Mouse (Mus musculus) heart, adult 2 months (tissue): Measurements from ENCODE around the gene Dab2. TPM values are rescaled to one million over a fixed set of nuclear protein-coding genes. Genes with fewer than 3 reads are reported as not detected.

Experiments
- DNase-seq, 2 experiments: peaks; one replicate each; pipeline ENCODE4 v3.0.0; 2021
- H3K27ac ChIP-seq: fragments of 200-600 bp; 2 replicates; pipeline ENCODE4 v1.8.1; 2022
- H3K27me3 ChIP-seq: fragments of 200-500 bp; 2 replicates; pipeline ENCODE4 v1.6.1; 2012; ENCODE audit warnings: mild to moderate bottlenecking, low read length, inconsistent platforms, mixed read lengths; ENCODE audit not compliant: control insufficient read depth, insufficient read depth
- H3K36me3 ChIP-seq: fragments of 200-500 bp; 2 replicates; pipeline ENCODE4 v1.6.1; 2012; ENCODE audit warnings: low read length, inconsistent platforms; ENCODE audit not compliant: control insufficient read depth, insufficient read depth
- H3K4me1 ChIP-seq: fragments of 200-500 bp; 2 replicates; pipeline ENCODE4 v1.6.1; 2011; ENCODE audit warnings: low read length; ENCODE audit not compliant: control insufficient read depth, insufficient read depth
- H3K4me3 ChIP-seq: fragments of 200-600 bp; 2 replicates; pipeline ENCODE4 v1.8.1; 2022
- H3K79me2 ChIP-seq: fragments of 200-500 bp; replicated peaks from 2 replicates; pipeline ENCODE4 v1.6.1; 2012; ENCODE audit warnings: mild to moderate bottlenecking, inconsistent platforms, low read length, moderate library complexity, mixed read lengths; ENCODE audit not compliant: control insufficient read depth, insufficient read depth
- H3K9ac ChIP-seq: fragments of 200-500 bp; 2 replicates; pipeline ENCODE4 v1.6.1; 2012; ENCODE audit warnings: low read depth, mild to moderate bottlenecking, control low read depth, inconsistent platforms, low read length, mixed read lengths
- CTCF ChIP-seq: fragments of 200-600 bp; IDR thresholded peaks from 2 replicates; pipeline ENCODE4 v1.8.1; 2022; ENCODE audit warnings: antibody characterized with exemption, mild to moderate bottlenecking, moderate library complexity
- EP300 ChIP-seq: fragments of 200-500 bp; IDR thresholded peaks from 2 replicates; pipeline ENCODE4 v1.6.1; 2011; ENCODE audit warnings: low read depth, low read length, control low read depth; ENCODE audit not compliant: insufficient read depth
- POLR2A ChIP-seq: fragments of 200-500 bp; IDR thresholded peaks from 2 replicates; pipeline ENCODE4 v1.6.1; 2011; ENCODE audit warnings: mild to moderate bottlenecking, low read depth, low read length, control low read depth; ENCODE audit not compliant: insufficient read depth
- WGBS: fragments of 180-500 bp; shearing (Covaris S2); methylation state at CpG from one replicate; pipeline ENCODE4 v1.1.7; 2018; 5-methylcytosine and 5-hydroxymethylcytosine counted together
- intact Hi-C: fragments of 180-260 bp; cut with DNase I; formaldehyde crosslinking; loops from one replicate; pipeline ENCODE4 v1.15.1; 2025
- polyA plus RNA-seq: library from polyadenylated mRNA; depleted of rRNA; stranded (reverse); fragments of >200 nt; gene quantifications from 2 replicates; pipeline ENCODE4 v1.2.3, GENCODE M21; 2012
- total RNA-seq, 2 experiments: library from RNA; stranded (reverse); gene quantifications; 2 replicates each; pipeline ENCODE4 v1.2.3; 2021

The Dab2 gene
- total and polyA plus RNA-seq, 3 experiments: 24.0 to 35.2 (median 27.3) TPM

DNA sequence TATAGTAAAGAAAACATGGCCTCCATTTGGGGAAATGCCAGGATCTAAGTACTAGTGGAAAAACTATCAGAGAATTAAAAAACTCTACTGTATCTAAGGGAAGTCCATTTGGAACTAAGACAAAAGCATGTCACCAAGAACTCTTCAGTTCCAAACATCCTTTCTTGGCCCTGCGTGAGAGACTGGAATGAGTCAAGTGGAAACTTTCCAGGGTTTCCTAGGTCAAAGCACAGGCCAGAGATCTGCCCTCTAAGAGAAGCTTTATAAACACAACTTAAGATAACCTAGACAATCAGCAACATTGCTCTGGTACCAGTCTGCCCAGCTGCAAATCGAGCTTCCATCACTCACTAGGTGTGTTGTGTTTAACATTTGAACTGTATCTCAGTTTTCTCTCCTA, 31.8 kb downstream of the Dab2 start:
- H3K9ac ChIP-seq: no peak overlapping the region
- H3K36me3 ChIP-seq: no peaks in the 10 kb centered on the region
- no peak for TF ChIP-seq CTCF
- TF ChIP-seq EP300: no peak
- TF ChIP-seq POLR2A: no peak
- no peak for DNase-seq
- H3K27me3 ChIP-seq: no peaks in the 10 kb centered on the region
- H3K4me1 ChIP-seq: no peaks in the 10 kb centered on the region; the same call in 1 of the 2 replicates
- H3K4me3 ChIP-seq: no peak overlapping the region
- 24% methylated on average over 2 of the region's 2 CpGs for WGBS
- intact Hi-C loops: no loop called here
- H3K27ac ChIP-seq: no peak overlapping the region
- no peaks in the 10 kb centered on the region for H3K79me2 ChIP-seq

DNA sequence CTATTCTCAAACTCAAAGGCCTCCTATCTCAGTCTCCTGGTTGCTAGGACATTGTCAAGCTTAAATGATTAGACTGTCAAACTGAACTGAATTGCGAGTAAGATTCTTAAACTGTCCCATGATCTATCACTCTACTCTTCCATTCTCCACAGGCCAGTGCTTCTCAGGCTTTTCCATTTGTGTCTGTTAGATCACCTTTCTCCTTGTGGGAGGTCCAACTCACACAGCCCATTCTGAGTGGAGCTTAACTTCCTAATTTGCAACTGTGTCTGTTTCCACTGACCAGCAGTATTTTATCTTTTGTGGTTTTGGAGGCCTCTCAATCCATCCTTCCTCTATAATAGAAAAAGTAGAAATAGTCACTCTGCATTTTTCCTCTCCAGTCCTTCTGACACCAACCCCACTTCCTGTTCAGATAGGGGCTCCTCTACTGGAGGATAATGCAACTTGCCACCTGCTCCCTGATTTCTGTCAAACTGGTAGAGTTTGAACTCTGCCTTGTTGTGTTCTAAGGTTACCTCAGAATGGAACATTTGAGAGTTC, 35.1 kb downstream of the Dab2 start:
- Histone ChIP-seq H3K27ac (no peak overlapping the region), H3K4me1 (no peaks in the 10 kb centered on the region; the same call in 1 of the 2 replicates), H3K79me2 (no peaks in the 10 kb centered on the region), H3K9ac (no peak overlapping the region), H3K36me3 (no peaks in the 10 kb centered on the region), H3K27me3 (no peaks in the 10 kb centered on the region), H3K4me3 (no peak overlapping the region)
- TF ChIP-seq POLR2A: no peak
- no peak for TF ChIP-seq CTCF
- no peak for TF ChIP-seq EP300
- intact Hi-C loops: no loop called here
- WGBS: 88% methylated on average over 1 of the region's 1 CpGs
- no peak for DNase-seq

DNA sequence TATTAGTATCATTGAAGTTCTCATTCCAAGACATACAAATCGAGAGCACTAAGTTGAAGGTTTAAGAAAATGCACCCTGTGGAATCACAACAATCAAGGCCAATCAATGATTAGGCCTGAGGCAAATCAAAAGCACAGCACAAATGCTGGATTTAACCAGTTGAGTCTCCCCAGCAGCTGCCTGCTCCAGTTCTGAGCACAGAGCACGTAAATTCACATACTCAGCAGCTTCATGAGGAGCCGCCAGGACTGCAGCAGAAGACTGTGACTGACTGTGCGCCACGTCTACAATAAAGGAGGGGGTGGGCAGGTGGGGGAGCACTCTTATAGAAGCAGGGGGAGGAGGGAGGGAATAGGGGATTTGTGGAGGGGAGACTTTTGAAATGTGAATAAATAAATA, 40.2 kb downstream of the Dab2 start:
- H3K79me2 ChIP-seq: no peaks in the 10 kb centered on the region
- 90% methylated on average over 5 of the region's 5 CpGs for WGBS

DNA sequence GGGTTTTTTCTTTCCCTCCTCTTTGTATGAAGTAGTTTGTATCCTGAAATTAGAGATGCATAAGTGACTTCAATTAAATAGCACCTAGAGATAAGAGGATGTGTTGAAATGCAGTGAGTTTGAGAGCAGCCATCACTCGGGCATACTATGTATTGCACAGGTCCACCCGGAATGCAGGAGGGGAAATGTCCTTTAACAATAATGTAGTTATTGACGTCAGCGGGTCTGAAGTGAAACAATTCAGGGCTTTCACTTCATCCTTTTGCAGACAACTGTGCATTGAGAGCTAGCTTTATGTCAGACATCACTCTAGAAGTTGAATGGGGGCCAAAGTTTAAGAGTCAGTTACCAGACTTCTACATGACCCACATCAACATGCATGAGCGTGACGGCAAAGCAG, 40.8 kb downstream of the Dab2 start:
- no peaks in the 10 kb centered on the region for H3K36me3 ChIP-seq
- no peak overlapping the region for H3K27ac ChIP-seq
- no peak overlapping the region for H3K4me3 ChIP-seq
- no peaks in the 10 kb centered on the region for H3K27me3 ChIP-seq
- no peak for TF ChIP-seq CTCF
- TF ChIP-seq EP300: no peak
- TF ChIP-seq POLR2A: no peak
- intact Hi-C loops: no loop called here
- H3K79me2 ChIP-seq: no peaks in the 10 kb centered on the region
- H3K9ac ChIP-seq: no peak overlapping the region
- no peaks in the 10 kb centered on the region; the same call in 1 of the 2 replicates for H3K4me1 ChIP-seq
- DNase-seq: no peak
- WGBS: 66% methylated on average over 6 of the region's 6 CpGs

More for the DNA sequence above, 40.2 kb downstream of the Dab2 start:
- Histone ChIP-seq H3K27me3 (no peaks in the 10 kb centered on the region), H3K4me3 (no peak overlapping the region), H3K4me1 (no peaks in the 10 kb centered on the region; the same call in 1 of the 2 replicates), H3K9ac (no peak overlapping the region), H3K27ac (no peak overlapping the region), H3K36me3 (no peaks in the 10 kb centered on the region)
- TF ChIP-seq CTCF (no peak), POLR2A (no peak), EP300 (no peak)
- DNase-seq: no peak
- intact Hi-C loops: no loop called here

DNA sequence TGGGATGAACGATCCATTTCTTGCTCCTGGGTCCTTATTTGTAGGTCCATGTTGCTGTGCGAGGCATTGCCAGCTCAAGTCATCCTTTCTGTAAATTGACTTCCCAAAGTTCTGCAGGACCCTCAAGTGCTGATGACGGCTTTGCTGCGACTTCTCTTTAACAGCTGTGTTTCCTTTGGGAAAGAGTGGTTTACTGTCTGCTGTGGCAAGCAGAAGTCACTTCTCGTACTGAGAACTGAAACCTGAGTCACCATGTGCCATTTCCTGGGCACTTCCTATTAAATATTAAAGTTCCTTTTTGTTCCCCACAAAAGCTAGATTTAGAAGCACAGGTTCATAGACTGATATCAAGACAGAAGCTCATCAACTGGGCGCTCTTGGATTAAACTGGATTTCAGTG, 41.8 kb downstream of the Dab2 start:
- Histone ChIP-seq H3K27ac (no peak overlapping the region), H3K9ac (no peak overlapping the region), H3K4me3 (no peak overlapping the region), H3K79me2 (no peaks in the 10 kb centered on the region), H3K27me3 (no peaks in the 10 kb centered on the region), H3K36me3 (no peaks in the 10 kb centered on the region), H3K4me1 (no peaks in the 10 kb centered on the region; the same call in 1 of the 2 replicates)
- DNase-seq: peak in 1 of 2 experiments; percentile 36
- WGBS: 71% methylated on average over 6 of the region's 6 CpGs
- 0 out of 2 replicates have a peak, but pooled peaks have one; percentile 6 for TF ChIP-seq POLR2A
- TF ChIP-seq EP300: 0 out of 2 replicates have a peak, but pooled peaks have one; percentile 20
- no peak for TF ChIP-seq CTCF
- intact Hi-C loops: no loop called here

DNA sequence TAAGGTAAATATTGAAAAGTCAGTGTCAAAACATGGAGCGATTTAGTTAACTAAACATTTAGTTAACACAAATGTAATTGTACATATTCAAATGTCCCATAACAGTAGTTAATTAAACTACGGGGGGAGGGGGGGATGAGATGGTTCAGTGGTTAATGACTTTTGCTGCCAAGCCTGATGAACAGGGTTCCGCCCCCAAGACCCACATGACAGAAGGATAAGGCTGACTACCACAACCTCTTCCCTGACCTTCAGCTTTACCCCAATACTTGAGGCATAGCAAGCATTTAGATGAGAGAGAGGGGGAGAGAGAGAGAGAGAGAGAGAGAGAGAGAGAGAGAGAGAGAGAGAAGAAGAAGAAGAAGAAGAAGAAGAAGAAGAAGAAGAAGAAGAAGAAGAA, 54.3 kb downstream of the Dab2 start:
- 92% methylated on average over 3 of the region's 3 CpGs for WGBS
- TF ChIP-seq POLR2A: no peak
- TF ChIP-seq CTCF: no peak
- no peaks in the 10 kb centered on the region for H3K27me3 ChIP-seq
- H3K4me3 ChIP-seq: no peak overlapping the region
- H3K36me3 ChIP-seq: no peaks in the 10 kb centered on the region
- H3K9ac ChIP-seq: no peak overlapping the region
- no peak for DNase-seq
- no peaks in the 10 kb centered on the region for H3K4me1 ChIP-seq
- H3K79me2 ChIP-seq: no peaks in the 10 kb centered on the region
- intact Hi-C loops: no loop called here
- no peak overlapping the region for H3K27ac ChIP-seq
